Mouse (Mus musculus) right cerebral cortex, postnatal 25 days (tissue): Measurements from ENCODE around the gene Ibsp.

Experiments used
- DNase-seq: peaks from one replicate; pipeline ENCODE4 v3.0.0; 2022

The Ibsp gene

DNA sequence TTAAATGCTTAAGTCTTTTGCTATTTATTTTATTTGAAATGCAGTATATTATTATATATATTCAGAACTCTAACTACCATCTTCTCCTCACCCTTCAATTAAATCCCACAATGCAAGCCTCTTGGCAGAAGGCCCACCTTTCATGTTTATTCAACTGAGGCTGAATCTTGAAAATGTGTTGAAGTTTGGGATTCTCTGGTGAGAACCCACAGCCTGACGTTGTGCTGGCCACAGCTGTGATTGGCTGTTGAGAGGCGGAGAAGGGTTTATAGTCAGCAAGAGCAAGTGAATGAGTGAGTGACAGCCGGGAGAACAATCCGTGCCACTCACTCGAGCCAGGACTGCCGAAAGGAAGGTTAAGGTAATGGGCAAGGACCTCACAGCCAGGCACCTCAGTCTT is at the start of gene Ibsp:
TSS of gene Ibsp (plus strand) at position 178 of the 400 bp plus-strand sequence.
- DNase-seq, result peak; percentile 7

DNA sequence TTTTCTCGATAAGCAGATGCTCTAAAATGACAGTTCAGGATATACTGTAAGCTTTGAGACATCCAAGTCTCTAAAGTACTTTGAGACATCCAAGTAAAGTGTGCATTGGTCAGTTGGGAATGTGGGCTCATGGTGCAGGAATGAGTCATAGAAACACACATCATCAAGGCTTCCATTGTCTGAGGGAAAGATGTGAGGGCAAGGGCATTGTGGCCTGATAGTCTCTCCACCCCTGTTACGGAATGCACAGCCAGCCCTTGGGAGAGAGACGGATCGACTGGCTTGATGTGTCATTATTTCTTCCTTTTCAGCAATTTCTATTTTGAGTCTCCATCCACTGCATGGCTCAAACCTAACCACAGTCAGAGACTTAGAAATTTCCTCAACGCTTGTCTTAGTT is 47.2 kb upstream of the Ibsp start:
- no peak for DNase-seq

DNA sequence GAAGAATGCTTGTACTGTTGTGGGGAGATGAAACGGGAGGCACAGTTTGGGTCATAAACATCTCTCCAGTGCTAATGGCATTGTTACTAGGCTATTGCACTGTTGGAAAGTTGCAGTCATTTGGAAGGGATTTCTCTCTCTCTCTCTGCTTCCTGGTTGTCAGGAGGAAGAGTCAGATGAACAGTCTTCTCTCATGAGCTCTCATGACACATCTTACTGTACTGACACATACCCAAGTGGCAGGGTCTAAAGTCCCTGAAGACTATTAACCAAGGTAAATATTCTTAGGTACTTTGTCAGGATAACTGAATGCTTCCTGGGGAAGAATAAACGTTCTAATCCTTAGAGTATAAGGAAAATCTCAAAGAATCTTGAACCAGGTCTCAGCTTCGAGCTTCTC is 42.4 kb upstream of the Ibsp start:
- DNase-seq, result no peak

DNA sequence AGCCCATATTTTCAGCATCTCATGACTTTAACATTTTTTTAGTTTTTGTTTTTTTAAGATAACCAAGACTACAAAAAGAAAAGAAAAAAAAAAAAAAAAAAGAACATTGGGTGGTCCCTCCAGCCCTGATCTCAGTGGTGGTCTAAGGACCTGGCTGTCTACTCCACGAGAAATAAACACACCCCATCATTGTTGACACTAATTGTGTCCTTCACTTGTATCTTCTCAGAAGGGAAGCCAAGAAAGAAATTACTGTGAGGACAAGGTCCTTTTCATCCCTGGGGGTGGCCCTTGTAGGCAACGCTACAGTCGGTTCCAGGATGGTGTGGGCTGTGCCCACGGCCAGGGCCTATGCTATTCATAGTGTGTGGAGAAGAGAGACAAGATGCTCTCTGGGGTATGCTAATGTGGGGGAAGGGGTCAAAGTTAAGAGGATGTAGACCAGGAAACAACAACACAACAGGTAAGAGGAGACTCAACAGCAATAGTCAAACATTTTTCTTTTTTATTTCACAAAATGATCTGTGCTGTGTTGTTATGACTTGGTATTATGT is 37.0 kb upstream of the Ibsp start:
- DNase-seq, result no peak

DNA sequence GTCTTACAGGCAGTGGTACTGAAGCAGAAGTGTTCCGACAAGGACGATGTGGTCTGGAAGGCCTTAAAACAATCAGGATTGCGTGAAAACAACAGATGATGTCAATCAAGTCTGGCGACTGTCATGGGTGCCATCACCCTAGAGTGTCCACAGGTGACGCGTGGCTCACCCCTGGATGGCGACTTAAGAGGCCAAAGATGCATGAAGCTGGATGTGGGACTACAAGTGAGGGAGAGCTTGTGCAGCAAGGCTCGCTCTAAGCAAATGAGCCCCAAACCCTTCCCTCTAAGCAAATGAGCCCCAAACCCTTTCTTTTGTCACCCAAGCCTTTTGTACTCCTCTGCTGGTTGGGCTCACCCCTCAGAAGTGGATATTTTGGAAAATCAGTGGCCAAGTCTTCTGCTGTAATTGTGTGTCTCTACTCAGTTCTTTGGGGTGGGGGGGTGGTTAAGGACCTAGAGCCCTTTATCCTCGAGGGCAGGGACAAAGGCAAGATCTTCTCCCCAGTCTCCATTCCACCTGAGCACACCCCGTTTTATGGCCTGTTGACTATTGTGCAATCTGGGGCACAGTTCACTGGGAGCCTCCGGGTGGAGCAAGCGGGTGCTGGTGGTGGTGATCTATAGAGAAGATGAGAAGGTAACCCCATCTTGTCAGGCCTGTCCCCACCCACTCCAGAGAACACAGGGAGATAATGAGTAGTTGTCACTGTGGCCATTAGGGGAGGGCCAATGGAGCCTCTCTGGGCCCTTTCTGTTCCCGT is 35.8 kb upstream of the Ibsp start:
- DNase-seq, result no peak

DNA sequence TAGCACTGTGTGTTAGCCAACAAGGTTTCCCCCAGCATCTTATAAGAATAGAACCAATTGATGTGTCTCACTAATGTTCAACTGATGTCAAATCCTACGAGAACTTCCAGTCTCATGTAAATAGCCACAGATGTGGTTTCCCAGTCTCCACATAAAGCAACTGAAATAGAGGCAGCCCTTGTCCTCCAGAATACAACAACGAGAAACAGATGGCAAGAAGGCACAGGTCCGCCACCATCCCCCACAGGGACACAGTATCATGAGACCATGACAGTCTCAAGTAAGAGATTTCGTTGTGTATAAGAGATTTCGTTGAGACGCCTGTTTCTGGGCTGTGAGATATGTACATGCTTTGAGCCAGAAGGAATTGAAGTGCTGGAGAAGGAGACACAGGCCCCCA is 4.8 kb upstream of the Ibsp start:
- no peak for DNase-seq

DNA sequence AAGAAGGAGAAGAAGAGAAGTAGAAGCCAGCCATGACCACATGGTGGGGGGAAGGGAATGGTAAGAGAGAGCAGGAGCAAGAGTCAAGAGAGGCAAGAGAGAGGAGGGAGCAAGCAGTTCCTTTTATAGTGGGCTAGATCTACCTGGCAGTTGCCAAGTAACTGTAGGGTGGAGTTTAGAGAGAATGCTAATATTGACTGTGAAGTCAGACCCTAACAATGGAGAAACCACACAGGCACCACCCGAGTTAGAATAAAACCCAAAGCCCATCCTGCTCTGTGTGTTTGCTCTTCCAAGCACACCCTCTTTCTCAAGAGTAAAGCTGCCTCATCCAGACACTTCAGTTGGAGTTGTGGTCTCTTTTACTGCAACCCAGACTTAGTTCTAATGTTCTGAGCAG is 15.1 kb downstream of the Ibsp start:
- DNase-seq, result no peak

DNA sequence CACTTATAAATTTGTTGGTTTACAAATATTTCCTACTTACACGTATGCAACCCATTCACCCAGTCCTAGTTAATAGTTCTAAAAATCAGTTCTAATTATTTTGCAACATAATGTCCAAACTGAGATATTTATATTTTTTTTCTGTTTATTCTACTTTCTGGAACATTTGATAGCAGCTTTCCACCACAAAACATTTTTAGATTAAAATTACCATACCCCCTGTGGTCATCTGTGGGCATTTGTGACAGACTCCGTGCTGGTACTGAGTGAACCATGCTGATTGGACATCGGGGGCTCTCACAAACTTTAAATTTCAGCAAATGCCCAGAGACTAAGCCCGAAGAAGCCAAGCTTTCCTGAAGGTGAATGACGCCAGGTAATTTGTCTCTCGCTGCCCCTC is 26.1 kb downstream of the Ibsp start, which contains the start of gene Mepe:
TSS of gene Mepe (plus strand) at position 301 of the 400 bp plus-strand sequence.
- DNase-seq, result no peak

DNA sequence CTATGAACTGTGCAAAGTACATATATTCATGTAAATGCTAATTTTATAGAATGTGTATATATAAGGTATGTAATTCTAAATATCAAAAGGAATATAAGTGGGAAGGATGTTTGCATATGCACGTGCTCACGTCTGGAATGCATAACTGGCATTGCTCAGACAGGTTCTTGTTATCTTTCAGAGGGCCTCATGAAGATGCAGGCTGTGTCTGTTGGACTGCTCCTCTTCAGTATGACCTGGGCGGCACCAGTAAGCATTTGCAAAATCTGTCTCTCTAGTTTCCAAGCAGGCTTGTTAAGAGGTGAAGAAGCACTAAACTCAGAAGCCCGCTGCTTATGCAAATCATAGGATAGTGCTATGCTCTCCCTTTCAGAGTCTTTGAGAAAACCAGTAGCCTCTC is 27.9 kb downstream of the Ibsp start:
- DNase-seq, result no peak

DNA sequence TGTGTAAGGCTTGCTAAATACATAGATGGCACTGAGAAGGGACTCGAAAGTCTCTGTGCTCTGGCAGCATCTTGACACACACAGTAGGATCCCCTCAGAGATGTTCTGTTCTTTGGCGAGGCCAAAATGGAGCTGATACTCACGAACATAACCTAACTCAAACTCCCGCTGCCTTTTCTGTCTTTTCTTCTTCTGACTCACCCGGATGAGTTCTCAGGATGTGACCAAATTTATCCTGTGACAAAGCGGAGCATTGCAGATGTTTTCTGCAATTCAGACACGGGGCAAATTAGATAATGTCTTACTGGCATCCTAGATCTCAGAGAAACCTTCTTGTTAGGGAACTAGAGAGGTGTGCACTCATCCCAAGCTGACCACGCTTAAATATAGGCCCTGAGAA is 28.4 kb downstream of the Ibsp start:
- no peak for DNase-seq

DNA sequence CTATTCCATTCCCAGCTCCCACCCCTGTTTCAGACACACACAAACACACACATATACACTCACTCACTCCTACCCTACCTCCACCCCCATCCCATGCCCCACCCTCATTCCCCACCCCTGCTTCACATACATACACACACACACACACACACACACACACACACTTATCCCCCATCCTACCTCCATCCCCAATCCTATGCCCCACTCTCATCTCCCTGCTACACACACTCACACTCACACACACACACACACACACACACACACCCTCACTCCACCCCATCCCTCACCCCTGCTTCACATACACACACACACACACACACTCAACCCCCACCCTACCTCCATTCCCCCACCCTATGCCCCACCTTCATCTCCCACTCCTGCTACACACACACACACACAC is 28.9 kb downstream of the Ibsp start:
- DNase-seq, result no peak

DNA sequence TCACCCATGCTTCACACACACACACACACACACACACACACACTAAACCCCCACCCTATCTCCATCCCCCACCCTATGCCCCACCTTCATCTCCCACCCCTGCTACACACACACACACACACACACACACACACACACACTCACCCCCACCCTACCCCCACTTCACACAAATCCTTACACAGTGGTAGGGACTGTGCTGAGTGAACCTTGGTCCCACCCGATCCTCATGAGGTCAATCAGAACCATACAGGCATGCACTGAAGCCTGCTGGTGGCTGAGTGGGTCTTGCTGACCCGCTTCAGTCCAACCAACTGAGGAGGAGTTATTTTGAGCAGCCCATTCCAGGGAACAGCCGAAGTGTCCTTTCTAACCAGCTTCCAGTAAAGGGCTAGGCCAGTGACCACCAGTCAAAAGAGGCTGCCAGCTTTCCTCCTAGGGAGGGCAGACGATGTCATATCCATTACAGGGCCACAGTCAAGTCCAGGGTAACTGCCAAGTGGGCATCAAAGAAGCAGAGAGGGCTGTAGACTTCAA is 29.4 kb downstream of the Ibsp start:
- DNase-seq, result no peak

DNA sequence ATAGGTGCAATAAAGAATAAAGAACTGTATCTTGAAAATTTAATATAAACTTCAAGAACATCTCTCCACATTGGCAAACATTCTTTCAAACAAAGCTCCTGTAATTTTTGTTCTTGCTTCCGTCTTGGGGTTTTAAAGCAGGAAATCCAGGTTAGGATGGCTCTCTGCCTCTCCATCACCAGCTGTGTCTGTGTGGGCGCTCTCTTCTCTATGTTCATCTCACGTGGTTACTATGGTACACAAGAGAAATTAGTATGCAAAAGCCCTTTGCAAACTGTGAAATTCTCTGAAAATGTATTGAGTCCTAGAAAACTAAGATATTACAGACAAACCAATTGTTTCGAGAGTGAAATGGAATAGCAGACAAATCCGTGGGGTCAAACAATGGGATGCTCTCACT is 30.4 kb downstream of the Ibsp start:
- DNase-seq, result no peak

DNA sequence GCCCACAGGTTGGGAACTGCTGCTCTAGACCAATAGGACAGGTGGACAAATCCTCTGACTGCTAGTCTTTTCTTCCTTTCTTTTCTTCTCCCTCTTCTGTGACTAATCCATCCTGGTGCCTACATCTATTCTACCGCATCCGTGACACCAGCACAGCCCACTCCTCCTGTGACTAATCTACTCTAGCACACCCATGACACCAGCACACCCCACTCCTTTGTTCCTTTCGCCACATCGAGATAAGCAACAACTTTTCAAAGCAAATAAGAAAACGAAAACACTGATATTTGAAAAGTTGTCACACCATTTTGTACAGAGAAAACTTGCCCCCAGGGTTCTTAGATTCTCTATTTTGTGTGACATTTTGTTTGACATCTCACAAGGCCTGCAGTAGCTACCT is 31.1 kb downstream of the Ibsp start:
- no peak for DNase-seq

DNA sequence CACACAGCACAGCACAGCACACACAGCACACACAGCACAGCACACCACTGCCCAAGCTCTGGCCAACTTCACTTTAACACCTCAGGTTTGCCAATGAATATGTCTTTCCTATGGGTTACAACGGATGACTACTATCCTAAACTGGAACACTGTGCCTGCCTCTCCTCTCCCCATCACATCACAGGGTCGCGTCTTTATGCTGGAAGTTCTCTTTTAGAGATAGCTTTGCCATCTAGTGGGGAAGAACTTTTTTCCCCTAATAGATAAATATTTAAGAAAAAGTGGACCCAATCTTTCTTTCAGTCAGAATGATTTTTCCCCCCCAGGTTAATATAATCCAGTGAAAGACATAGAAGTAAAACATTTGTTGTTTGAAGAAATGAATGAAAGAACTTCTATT is 33.3 kb downstream of the Ibsp start:
- DNase-seq, result no peak

DNA sequence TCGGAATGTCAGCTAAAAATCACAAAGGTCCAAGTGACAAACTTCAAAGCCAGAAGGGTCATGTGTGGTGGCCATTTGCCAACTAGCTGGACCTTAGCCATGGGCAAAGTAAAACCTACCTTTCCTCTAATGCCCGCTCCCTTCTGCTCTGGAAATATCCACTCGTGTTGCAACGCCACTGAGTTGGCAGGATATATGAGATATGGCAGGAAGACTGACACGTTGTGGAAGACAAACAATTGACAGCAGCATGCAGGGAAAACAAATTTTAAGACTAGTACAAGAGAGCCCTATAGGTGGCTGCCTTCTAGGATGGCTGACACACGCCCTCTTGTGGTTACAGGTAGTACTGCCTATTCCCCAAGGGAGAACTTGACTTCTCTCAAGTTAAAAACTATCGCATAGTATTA is 34.3 kb downstream of the Ibsp start:
- DNase-seq, result peak; percentile 39

DNA sequence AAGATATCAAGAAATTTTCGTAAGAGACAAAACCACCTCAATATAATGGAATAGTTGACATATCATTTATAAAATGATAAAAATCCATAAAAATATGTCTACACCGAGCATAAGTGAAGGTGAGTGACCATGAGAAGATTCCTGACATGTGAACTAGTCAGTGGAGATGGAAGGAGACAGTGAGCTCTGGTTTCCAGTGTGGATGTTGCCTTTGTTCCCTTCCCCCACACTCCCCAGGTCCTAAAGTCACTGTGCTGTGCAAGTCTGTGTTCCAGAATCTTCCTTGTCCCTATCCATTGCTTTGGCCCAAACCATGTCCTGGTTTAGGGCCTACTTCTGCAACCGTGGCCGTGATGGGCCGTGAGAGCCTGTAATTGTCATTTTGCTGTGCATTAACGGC is 34.7 kb downstream of the Ibsp start:
- no peak for DNase-seq

DNA sequence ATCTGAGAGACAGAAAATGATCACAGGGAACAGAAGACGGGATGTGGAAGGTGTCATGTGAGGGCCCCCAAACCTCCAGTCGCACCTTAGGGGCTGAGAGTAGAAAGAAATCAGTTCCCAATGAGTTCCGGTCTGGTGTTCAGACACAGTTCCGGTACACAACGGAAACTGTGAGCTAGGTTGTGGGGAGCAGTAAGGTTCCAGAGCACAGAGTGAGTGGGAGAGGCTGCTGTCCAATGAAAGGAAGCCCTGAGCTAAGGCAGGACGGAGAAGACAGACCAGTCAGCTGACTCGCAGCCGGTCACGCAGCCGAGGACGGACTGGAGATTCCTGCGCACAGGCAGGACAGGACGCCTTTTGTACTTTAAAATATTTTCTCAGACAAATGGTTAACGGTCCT is 35.5 kb downstream of the Ibsp start:
- no peak for DNase-seq

DNA sequence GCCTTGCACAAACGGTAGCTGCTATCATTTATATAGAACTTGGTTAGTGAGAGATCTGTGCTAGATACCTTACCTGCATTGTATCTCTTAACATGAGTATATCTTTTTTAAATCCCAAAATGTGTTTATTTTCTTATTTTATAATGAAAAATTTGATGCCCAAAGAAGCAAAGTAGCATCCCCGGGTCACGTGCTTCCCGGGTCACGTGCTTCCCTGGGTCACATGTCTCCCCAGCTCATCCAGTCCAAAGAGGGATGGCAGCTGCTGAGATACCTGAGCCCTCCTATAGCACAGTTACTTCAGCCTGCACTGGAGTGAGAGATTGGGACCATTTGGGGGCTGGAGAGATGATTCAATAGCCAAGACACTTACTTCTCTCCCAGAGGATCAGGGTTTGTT is 37.0 kb downstream of the Ibsp start:
- DNase-seq, result no peak

DNA sequence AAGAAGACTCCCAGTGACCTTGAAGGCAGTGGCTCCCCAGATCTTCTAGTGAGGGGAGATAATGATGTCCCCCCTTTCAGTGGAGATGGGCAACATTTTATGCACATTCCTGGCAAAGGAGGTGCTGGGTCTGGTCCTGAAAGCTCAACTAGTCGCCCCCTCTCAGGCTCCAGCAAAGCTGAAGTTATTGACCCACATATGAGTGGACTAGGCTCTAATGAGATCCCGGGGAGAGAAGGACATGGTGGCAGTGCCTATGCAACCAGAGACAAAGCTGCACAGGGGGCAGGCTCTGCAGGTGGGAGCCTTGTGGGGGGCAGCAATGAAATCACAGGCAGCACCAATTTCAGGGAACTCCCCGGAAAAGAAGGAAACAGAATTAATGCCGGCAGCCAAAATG is 38.5 kb downstream of the Ibsp start:
- DNase-seq, result no peak

DNA sequence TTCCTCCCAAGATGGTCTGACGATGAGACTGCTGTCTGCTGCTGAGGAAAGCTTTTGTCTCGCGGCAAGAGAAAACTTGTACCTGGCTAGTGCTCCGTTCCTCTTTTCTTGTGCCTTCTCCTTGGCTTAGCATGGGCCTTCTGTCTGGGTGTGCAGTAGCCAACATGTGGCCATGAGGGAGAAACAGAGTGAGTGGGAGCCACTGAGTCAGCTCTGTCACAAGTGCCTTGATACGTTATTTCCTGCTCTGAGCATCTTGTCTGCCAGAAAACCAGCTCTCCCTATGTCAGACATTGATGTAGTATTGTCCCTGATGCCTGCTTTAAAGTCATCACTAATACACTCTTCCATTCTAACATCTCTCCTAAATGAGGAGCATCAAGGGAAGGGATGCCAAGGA is 40.0 kb downstream of the Ibsp start:
- DNase-seq, result peak; percentile 32

DNA sequence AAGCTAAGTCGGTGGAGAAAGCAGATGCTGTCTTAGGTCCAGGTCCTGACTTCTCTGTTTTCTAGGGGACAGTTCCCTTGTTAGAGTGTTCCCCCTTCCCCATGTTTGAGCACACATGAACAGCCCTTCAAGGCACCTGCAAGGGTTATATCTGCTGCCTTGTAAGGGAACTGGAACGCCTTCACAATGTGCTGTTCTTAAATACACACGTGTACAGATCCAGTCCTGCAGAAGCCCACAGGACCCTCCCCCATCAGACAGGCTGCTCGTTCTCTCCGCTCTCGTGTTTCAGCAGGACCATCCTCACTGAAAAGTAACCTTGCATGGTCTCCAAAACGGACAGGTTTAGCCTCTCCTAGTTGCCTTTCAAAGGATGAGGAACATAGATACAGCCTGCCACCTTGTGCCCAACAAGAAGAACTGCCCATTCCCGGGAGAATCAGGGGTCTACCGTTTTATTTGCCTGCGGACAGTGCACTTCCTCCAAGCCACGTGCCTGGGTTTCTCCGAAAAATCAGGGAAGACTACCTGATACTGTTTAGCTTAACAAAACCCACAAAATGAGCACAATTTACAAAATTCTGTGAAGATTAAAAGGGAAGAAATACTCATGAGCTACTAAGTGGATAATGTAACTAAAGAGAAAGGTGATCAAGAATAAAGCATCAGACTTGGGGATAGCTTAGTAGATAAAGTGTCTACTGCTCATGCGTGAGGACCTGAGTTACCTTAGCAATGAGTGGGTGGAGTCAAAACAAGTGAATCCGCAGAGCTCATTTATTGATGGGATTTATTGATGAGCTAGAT is 40.9 kb downstream of the Ibsp start:
- no peak for DNase-seq

DNA sequence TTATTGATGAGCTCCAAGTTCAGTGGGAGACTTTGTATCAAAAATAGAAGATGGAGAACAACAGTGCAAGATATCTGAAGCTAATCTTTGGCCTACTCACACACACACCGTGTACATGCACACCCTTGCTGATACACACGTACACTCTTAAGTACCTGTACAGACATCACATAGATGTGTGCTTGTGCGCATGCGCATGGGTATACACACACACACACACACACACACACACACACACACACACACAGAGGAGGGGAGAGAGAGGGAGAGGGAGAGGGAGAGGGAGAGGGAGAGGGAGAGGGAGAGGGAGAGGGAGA is 41.5 kb downstream of the Ibsp start:
- DNase-seq, result no peak

DNA sequence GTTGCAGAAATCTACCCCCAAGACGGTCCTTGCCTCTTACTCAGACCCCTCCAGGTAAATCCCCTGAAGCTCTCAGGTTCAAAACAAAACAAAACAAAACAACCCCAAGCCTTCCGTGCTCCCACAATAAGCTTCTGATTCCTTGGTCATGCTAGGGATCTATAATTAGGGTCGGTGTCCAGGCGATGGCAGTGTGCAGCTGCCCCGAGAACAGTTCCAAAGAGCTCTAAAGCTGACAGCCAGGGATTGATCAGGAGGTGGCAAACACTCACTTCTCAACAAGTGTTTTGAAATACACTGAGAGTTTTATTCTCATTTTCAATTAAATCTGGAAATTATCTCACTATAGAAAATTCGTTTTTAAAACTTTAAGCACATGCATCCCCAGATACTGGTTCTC is 43.9 kb downstream of the Ibsp start:
- no peak for DNase-seq
